Mouse (Mus musculus): ENCODE data around the gene Art1. TPM values are rescaled to one million over a fixed set of nuclear protein-coding genes. Genes with fewer than 3 reads are reported as not detected.

Art1 gene
- total and polyA plus RNA-seq, 3 experiments: 0.20 to 0.67 (median 0.21) TPM

GRCm38 (mm10) chr7:102116579-102117331 is 15.2 kb downstream of the Art1 start, which contains the start of gene Chrna10:
Gene Chrna10, minus strand, starts transcription at chr7:102116828.
- no peaks in the 10 kb centered on the region for H3K9me3 ChIP-seq (replicated peaks; ENCODE audit: low read length)
- DNase-seq (ENCODE audit: extremely low read depth): peak; percentile 9
- H3K27ac ChIP-seq (ENCODE audit: insufficient read depth, low read depth): no peak within 1 kb of the TSS
- peaks cover 25 to 36% of the 10 kb centered on the region in 2 experiments for H3K36me3 ChIP-seq (replicated peaks in 1 of 2; ENCODE audit: control insufficient read depth in 1 of 2, insufficient read depth in 1 of 2, low read length in 1 of 2)
- no peak for TF ChIP-seq MAX (IDR thresholded peaks at IDR 0.05; ENCODE audit: low read length)
- TF ChIP-seq CTCF (conservative IDR thresholded peaks at IDR 0.05 in 1 of 2, IDR thresholded peaks at IDR 0.05 in 1 of 2; ENCODE audit: low read depth in 2 of 2, low read length in 2 of 2): no peak
- TF ChIP-seq RCOR1 (conservative IDR thresholded peaks at IDR 0.05; ENCODE audit: low read depth, low read length): no peak
- no peak for TF ChIP-seq TCF12 (IDR thresholded peaks at IDR 0.05; ENCODE audit: low read depth, low read length)
- no peak for TF ChIP-seq IRF4 (IDR thresholded peaks at IDR 0.05; ENCODE audit: low read depth, low read length)
- TF ChIP-seq NELFE (IDR thresholded peaks at IDR 0.05; ENCODE audit: low read depth, low read length): no peak
- no peak for TF ChIP-seq TBP (conservative IDR thresholded peaks at IDR 0.05; ENCODE audit: low read depth, low read length)
- TF ChIP-seq SIN3A (IDR thresholded peaks at IDR 0.05; ENCODE audit: low read length): no peak
- TF ChIP-seq CHD1 (IDR thresholded peaks at IDR 0.05; ENCODE audit: low read depth, low read length): no peak
- TF ChIP-seq RAD21 (IDR thresholded peaks at IDR 0.05; ENCODE audit: low read depth, low read length): no peak
- no peak for TF ChIP-seq KAT2A (IDR thresholded peaks at IDR 0.05; ENCODE audit: insufficient replicate concordance, low read length)
- no peak for TF ChIP-seq ZKSCAN1 (IDR thresholded peaks at IDR 0.05; ENCODE audit: borderline replicate concordance, low read depth, low read length)
- TF ChIP-seq NRF1 (IDR thresholded peaks at IDR 0.05; ENCODE audit: low read depth, low read length): no peak
- no peak for TF ChIP-seq EP300 (IDR thresholded peaks at IDR 0.05; ENCODE audit: low read length)
- TF ChIP-seq ZNF384 (IDR thresholded peaks at IDR 0.05; ENCODE audit: low read depth, low read length): no peak
- TF ChIP-seq MEF2A (IDR thresholded peaks at IDR 0.05; ENCODE audit: borderline replicate concordance, low read depth, low read length): no peak
- TF ChIP-seq USF1 (IDR thresholded peaks at IDR 0.05; ENCODE audit: low read depth, low read length): no peak
- TF ChIP-seq MYC (IDR thresholded peaks at IDR 0.05; ENCODE audit: low read depth, low read length): no peak
- no peak within 1 kb of the TSS for H3K4me2 ChIP-seq (ENCODE audit: insufficient read depth, low read depth, poor library complexity, severe bottlenecking)
- dilution Hi-C loops (cut with MboI; ENCODE audit: extremely low pct_ligation_motif_present, extremely low pct_unique_long_range_greater_than_20kb, low sequenced_read_pairs) (no loop called here), in situ Hi-C loops (cut with MboI; ENCODE audit: low pct_ligation_motif_present, low pct_unique_long_range_greater_than_20kb, low sequenced_read_pairs) (no loop called here)
- H3K4me3 ChIP-seq (replicated peaks in 1 of 3; ENCODE audit: low read depth in 2 of 3, low read length in 2 of 3, poor library complexity in 1 of 3): no peak within 1 kb of the TSS
- H3K27me3 ChIP-seq (replicated peaks): no peaks in the 10 kb centered on the region
- H3K9ac ChIP-seq (ENCODE audit: insufficient read depth, low read depth): no peak within 1 kb of the TSS
- peaks cover 2 to 21% of the 10 kb centered on the region in 2 experiments; a peak in 3 of 4 replicates for H3K4me1 ChIP-seq (ENCODE audit: control insufficient read depth in 1 of 2, insufficient read depth in 2 of 2)
- H3K79me2 ChIP-seq (replicated peaks; ENCODE audit: control insufficient read depth, extremely low read depth, insufficient read depth, poor library complexity, severe bottlenecking): no peaks in the 10 kb centered on the region

GRCm38 (mm10) chr7:102117382-102117781 is 15.8 kb downstream of the Art1 start:
- H3K4me1 ChIP-seq (ENCODE audit: control insufficient read depth in 1 of 2, insufficient read depth in 2 of 2): peaks cover 2 to 21% of the 10 kb centered on the region in 2 experiments; a peak in 3 of 4 replicates
- H3K27ac ChIP-seq (ENCODE audit: insufficient read depth, low read depth): no peak overlapping the region
- no peak overlapping the region for H3K4me2 ChIP-seq (ENCODE audit: insufficient read depth, low read depth, poor library complexity, severe bottlenecking)
- no peak for TF ChIP-seq JUN (IDR thresholded peaks at IDR 0.05; ENCODE audit: insufficient read depth, low read depth, low read length)
- TF ChIP-seq RCOR1 (conservative IDR thresholded peaks at IDR 0.05; ENCODE audit: low read depth, low read length): no peak
- H3K79me2 ChIP-seq (replicated peaks; ENCODE audit: control insufficient read depth, extremely low read depth, insufficient read depth, poor library complexity, severe bottlenecking): no peaks in the 10 kb centered on the region
- no peaks in the 10 kb centered on the region for H3K9me3 ChIP-seq (replicated peaks; ENCODE audit: low read length)
- dilution Hi-C loops (cut with MboI; ENCODE audit: extremely low pct_ligation_motif_present, extremely low pct_unique_long_range_greater_than_20kb, low sequenced_read_pairs) (no loop called here), in situ Hi-C loops (cut with MboI; ENCODE audit: low pct_ligation_motif_present, low pct_unique_long_range_greater_than_20kb, low sequenced_read_pairs) (no loop called here)
- no peak overlapping the region for H3K4me3 ChIP-seq (replicated peaks in 1 of 3; ENCODE audit: low read depth in 2 of 3, low read length in 2 of 3, poor library complexity in 1 of 3)
- no peak for DNase-seq (ENCODE audit: extremely low read depth)
- peaks cover 31 to 43% of the 10 kb centered on the region in 2 experiments for H3K36me3 ChIP-seq (replicated peaks in 1 of 2; ENCODE audit: control insufficient read depth in 1 of 2, insufficient read depth in 1 of 2, low read length in 1 of 2)
- H3K9ac ChIP-seq (ENCODE audit: insufficient read depth, low read depth): no peak overlapping the region
- H3K27me3 ChIP-seq (replicated peaks): no peaks in the 10 kb centered on the region
